Mouse (Mus musculus) hindbrain, embryonic 10.5 days (tissue): Measurements from ENCODE around the gene Ell. TPM values are rescaled to one million over a fixed set of nuclear protein-coding genes. Genes with fewer than 3 reads are reported as not detected.

Experiments used
- DNase-seq: peaks from one replicate; pipeline ENCODE4 v3.0.0-alpha.2; 2017; ENCODE audit warnings: low spot score
- H3K27ac ChIP-seq: fragments of 300-500 bp; sonication (generic); 2 replicates; pipeline ENCODE4 v1.5.1; 2016; ENCODE audit warnings: mild to moderate bottlenecking, moderate library complexity
- H3K27me3 ChIP-seq: fragments of 300-500 bp; sonication (generic); 2 replicates; pipeline ENCODE4 v1.6.1; 2016; ENCODE audit warnings: mild to moderate bottlenecking; ENCODE audit not compliant: poor library complexity, insufficient read depth, severe bottlenecking
- H3K36me3 ChIP-seq: fragments of 300-500 bp; sonication (generic); 2 replicates; pipeline ENCODE4 v1.6.1; 2016; ENCODE audit warnings: mild to moderate bottlenecking, moderate library complexity
- H3K4me1 ChIP-seq: fragments of 300-500 bp; sonication (generic); replicated peaks from 2 replicates; pipeline ENCODE4 v1.6.1; 2016; ENCODE audit warnings: mild to moderate bottlenecking
- H3K4me3 ChIP-seq: fragments of 300-500 bp; sonication (generic); 2 replicates; pipeline ENCODE4 v1.5.1; 2016; ENCODE audit warnings: mild to moderate bottlenecking, moderate library complexity
- H3K9me3 ChIP-seq: fragments of 300-500 bp; sonication (generic); 2 replicates; pipeline ENCODE4 v1.6.1; 2016; ENCODE audit warnings: mild to moderate bottlenecking, moderate library complexity
- WGBS: fragments of 180-500 bp; shearing (Covaris S2); methylation state at CpG from one replicate; pipeline ENCODE4 v1.1.7; 2016; 5-methylcytosine and 5-hydroxymethylcytosine counted together
- polyA plus RNA-seq: library from polyadenylated mRNA; unstranded; fragments of >200 nt; fragmentation: Nextera tagmentation; extraction: Ambion mirVana; gene quantifications from 2 replicates; pipeline ENCODE4 v1.2.1, GENCODE M21; 2016

Gene Ell
- polyA plus RNA-seq, 1 experiment from 2014 or later: 22.4 TPM

GRCm38 (mm10) chr8:70593961-70594609 is 54.8 kb downstream of the Ell start, which contains the start of gene Isyna1:
Isyna1 (plus strand) TSS chr8:70594373.
- Histone ChIP-seq H3K36me3 (peaks cover 62% of the 10 kb centered on the region), H3K4me1 (peaks cover 63% of the 10 kb centered on the region), H3K4me3 (peak within 1 kb of the TSS; percentile 74), H3K27me3 (peaks cover 36% of the 10 kb centered on the region), H3K9me3 (no peaks in the 10 kb centered on the region), H3K27ac (peak within 1 kb of the TSS; percentile 86)
- WGBS: under 1% methylated on average over 40 of the region's 40 CpGs
- peak; percentile 94 for DNase-seq

GRCm38 (mm10) chr8:70594621-70595564 is 55.6 kb downstream of the Ell start:
- WGBS: 10% methylated on average over 82 of the region's 82 CpGs
- peak; percentile 41 for DNase-seq

GRCm38 (mm10) chr8:70595811-70596210 is 56.6 kb downstream of the Ell start:
- Histone ChIP-seq H3K4me1 (peaks cover 80% of the 10 kb centered on the region), H3K36me3 (peaks cover 50% of the 10 kb centered on the region), H3K27ac (no peak overlapping the region), H3K4me3 (peak overlapping the region; percentile 74; the same call in 1 of the 2 replicates), H3K9me3 (no peaks in the 10 kb centered on the region), H3K27me3 (peaks cover 47% of the 10 kb centered on the region)
- no peak for DNase-seq
- WGBS: 92% methylated on average over 12 of the region's 12 CpGs

More at GRCm38 (mm10) chr8:70594621-70595564, 55.6 kb downstream of the Ell start:
- no peaks in the 10 kb centered on the region for H3K9me3 ChIP-seq
- peak overlapping the region; percentile 74 for H3K4me3 ChIP-seq
- H3K27ac ChIP-seq: peak overlapping the region; percentile 86
- peaks cover 59% of the 10 kb centered on the region for H3K36me3 ChIP-seq
- H3K27me3 ChIP-seq: peaks cover 44% of the 10 kb centered on the region
- H3K4me1 ChIP-seq: peaks cover 71% of the 10 kb centered on the region

- Histone ChIP-seq H3K36me3 (peaks cover 47% of the 10 kb centered on the region), H3K27ac (no peak overlapping the region), H3K9me3 (no peaks in the 10 kb centered on the region), H3K4me3 (peak overlapping the region; percentile 74; the same call in 1 of the 2 replicates), H3K27me3 (peaks cover 47% of the 10 kb centered on the region), H3K4me1 (peaks cover 84% of the 10 kb centered on the region)
- 94% methylated on average over 18 of the region's 18 CpGs for WGBS
- DNase-seq: no peak
Measured at GRCm38 (mm10) chr8:70596216-70596615, 57.0 kb downstream of the Ell start.

- peaks cover 2% of the 10 kb centered on the region; the same call in 1 of the 2 replicates for H3K9me3 ChIP-seq
- H3K27ac ChIP-seq: no peak overlapping the region
- peaks cover 43% of the 10 kb centered on the region for H3K36me3 ChIP-seq
- peaks cover 91% of the 10 kb centered on the region for H3K4me1 ChIP-seq
- peak; percentile 35 for DNase-seq
- H3K27me3 ChIP-seq: peaks cover 47% of the 10 kb centered on the region
- H3K4me3 ChIP-seq: peak overlapping the region; percentile 57
- 86% methylated on average over 17 of the region's 17 CpGs for WGBS
Measured at GRCm38 (mm10) chr8:70596775-70597416, 57.6 kb downstream of the Ell start.

GRCm38 (mm10) chr8:70597417-70598272 is 58.4 kb downstream of the Ell start:
- Histone ChIP-seq H3K36me3 (peaks cover 43% of the 10 kb centered on the region), H3K4me1 (peaks cover 98% of the 10 kb centered on the region), H3K9me3 (peaks cover 8% of the 10 kb centered on the region), H3K27ac (peak overlapping the region; percentile 87), H3K27me3 (peaks cover 47% of the 10 kb centered on the region), H3K4me3 (peak overlapping the region; percentile 57)
- WGBS: 4% methylated on average over 68 of the region's 68 CpGs
- peak; percentile 42 for DNase-seq

GRCm38 (mm10) chr8:70598283-70598682 is 59.0 kb downstream of the Ell start:
- Histone ChIP-seq H3K9me3 (peaks cover 10% of the 10 kb centered on the region), H3K27ac (peak overlapping the region; percentile 87), H3K4me3 (peak overlapping the region; percentile 57), H3K27me3 (peaks cover 47% of the 10 kb centered on the region), H3K4me1 (peaks cover 98% of the 10 kb centered on the region), H3K36me3 (peaks cover 49% of the 10 kb centered on the region)
- peak; percentile 89 for DNase-seq
- under 1% methylated on average over 29 of the region's 29 CpGs for WGBS

- peak; percentile 57 for DNase-seq
- peak overlapping the region; percentile 57 for H3K4me3 ChIP-seq
- H3K4me1 ChIP-seq: peaks cover 93% of the 10 kb centered on the region
- peaks cover 50% of the 10 kb centered on the region for H3K36me3 ChIP-seq
- H3K27ac ChIP-seq: peak overlapping the region; percentile 87
- peaks cover 47% of the 10 kb centered on the region for H3K27me3 ChIP-seq
- WGBS: 14% methylated on average over 10 of the region's 10 CpGs
- peaks cover 10% of the 10 kb centered on the region for H3K9me3 ChIP-seq
Measured at GRCm38 (mm10) chr8:70598722-70599121, 59.5 kb downstream of the Ell start.

- WGBS: 86% methylated on average over 12 of the region's 12 CpGs
- Histone ChIP-seq H3K9me3 (peaks cover 10% of the 10 kb centered on the region), H3K27ac (peak overlapping the region; percentile 87), H3K36me3 (peaks cover 52% of the 10 kb centered on the region), H3K4me1 (peaks cover 92% of the 10 kb centered on the region), H3K27me3 (peaks cover 52% of the 10 kb centered on the region), H3K4me3 (peak overlapping the region; percentile 57)
- DNase-seq: no peak
Measured at GRCm38 (mm10) chr8:70599507-70600290, 60.4 kb downstream of the Ell start.

- Histone ChIP-seq H3K9me3 (peaks cover 10% of the 10 kb centered on the region), H3K27ac (peak overlapping the region; percentile 87), H3K36me3 (peaks cover 51% of the 10 kb centered on the region), H3K4me1 (peaks cover 92% of the 10 kb centered on the region), H3K4me3 (peak overlapping the region; percentile 45), H3K27me3 (peaks cover 47% of the 10 kb centered on the region)
- DNase-seq: peak; percentile 76
- WGBS: 9% methylated on average over 10 of the region's 10 CpGs
Measured at GRCm38 (mm10) chr8:70600473-70601270, 61.4 kb downstream of the Ell start.
